Mouse (Mus musculus): Measurements from ENCODE around the gene Ccdc160. TPM values are rescaled to one million over a fixed set of nuclear protein-coding genes. Genes with fewer than 3 reads are reported as not detected.

Gene Ccdc160
- polyA plus RNA-seq (2014; fragmentation: Nextera tagmentation; extraction: Ambion mirVana), result 2.2 and 3.1 TPM in 2 replicates

- Histone ChIP-seq H3K4me3 (ENCODE audit: low read depth, low read length) (peak within 1 kb of the TSS; percentile 36), H3K27ac (replicated peaks; ENCODE audit: low read depth, low read length) (no peak within 1 kb of the TSS), H3K9ac (replicated peaks; ENCODE audit: low read length) (peak within 1 kb of the TSS; percentile 44; the same call in 1 of the 2 replicates), H3K4me2 (ENCODE audit: low read depth, low read length) (peak within 1 kb of the TSS; percentile 44), H3K27me3 (ENCODE audit: control insufficient read depth, insufficient read depth, low read length) (no peaks in the 10 kb centered on the region), H3K4me1 (ENCODE audit: control insufficient read depth, insufficient read depth, low read length) (no peaks in the 10 kb centered on the region), H3K9me3 (replicated peaks; ENCODE audit: control insufficient read depth, low read length) (no peaks in the 10 kb centered on the region), H3K36me3 (replicated peaks; ENCODE audit: control insufficient read depth, insufficient read depth, low read depth, low read length) (no peaks in the 10 kb centered on the region)
- WGBS, result 16% methylated on average over 25 of the region's 26 CpGs
- DNase-seq (ENCODE audit: low spot score) (peak; percentile 84), ATAC-seq (replicated peaks; ENCODE audit: insufficient number of reproducible peaks, low FRiP score, low TSS enrichment, low read depth) (peak; percentile 97)
Measured at GRCm38 (mm10) chrX:52790980-52791593, at the start of gene Ccdc160. Gene Ccdc160 (plus strand): TSS chrX:52791200.

DNA sequence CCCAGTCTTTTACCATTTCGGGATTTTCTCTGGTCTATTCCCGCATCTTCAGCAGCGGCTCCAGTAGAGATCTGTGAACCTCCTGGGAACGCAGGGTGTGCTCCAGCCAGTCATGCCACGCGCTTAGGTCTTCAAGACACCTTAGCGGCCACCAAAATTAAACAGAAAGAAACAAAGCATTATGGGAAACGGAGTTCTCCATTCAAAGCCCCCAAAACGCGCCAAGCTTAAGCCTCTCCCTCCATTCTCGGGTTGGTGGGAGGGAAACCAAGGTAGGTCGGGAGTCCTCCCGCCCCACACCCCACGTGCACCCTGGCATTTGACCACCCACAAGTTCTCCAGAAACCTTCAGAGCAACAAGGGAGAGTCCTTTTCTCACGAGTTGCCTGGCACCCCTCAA lies 47.2 kb upstream of the Ccdc160 start:
- WGBS, result 15% methylated on average over 15 of the region's 15 CpGs
- DNase-seq (ENCODE audit: low spot score) (peak; percentile 48), ATAC-seq (replicated peaks; ENCODE audit: insufficient number of reproducible peaks, low FRiP score, low TSS enrichment, low read depth) (no peak)

GRCm38 (mm10) chrX:52744201-52745051 lies 46.6 kb upstream of the Ccdc160 start:
- no peaks in the 10 kb centered on the region for H3K27me3 ChIP-seq (ENCODE audit: control insufficient read depth, insufficient read depth, low read length)
- no peak overlapping the region for H3K27ac ChIP-seq (replicated peaks; ENCODE audit: low read depth, low read length)
- H3K36me3 ChIP-seq (replicated peaks; ENCODE audit: control insufficient read depth, insufficient read depth, low read depth, low read length), result no peaks in the 10 kb centered on the region
- ATAC-seq (replicated peaks; ENCODE audit: insufficient number of reproducible peaks, low FRiP score, low TSS enrichment, low read depth), result peak; percentile 52
- no peaks in the 10 kb centered on the region for H3K9me3 ChIP-seq (replicated peaks; ENCODE audit: control insufficient read depth, low read length)
- peak overlapping the region; percentile 2; the same call in 1 of the 2 replicates for H3K9ac ChIP-seq (replicated peaks; ENCODE audit: low read length)
- no peak for DNase-seq (ENCODE audit: low spot score)
- 19% methylated on average over 50 of the region's 50 CpGs for WGBS
- no peaks in the 10 kb centered on the region for H3K4me1 ChIP-seq (ENCODE audit: control insufficient read depth, insufficient read depth, low read length)
- peak overlapping the region; percentile 62 for H3K4me2 ChIP-seq (ENCODE audit: low read depth, low read length)
- peak overlapping the region; percentile 41 for H3K4me3 ChIP-seq (ENCODE audit: low read depth, low read length)

More for the DNA sequence above, 47.2 kb upstream of the Ccdc160 start:
- Histone ChIP-seq H3K9me3 (replicated peaks; ENCODE audit: control insufficient read depth, low read length) (no peaks in the 10 kb centered on the region), H3K4me3 (ENCODE audit: low read depth, low read length) (peak overlapping the region; percentile 41), H3K27me3 (ENCODE audit: control insufficient read depth, insufficient read depth, low read length) (no peaks in the 10 kb centered on the region), H3K27ac (replicated peaks; ENCODE audit: low read depth, low read length) (no peak overlapping the region), H3K36me3 (replicated peaks; ENCODE audit: control insufficient read depth, insufficient read depth, low read depth, low read length) (no peaks in the 10 kb centered on the region), H3K9ac (replicated peaks; ENCODE audit: low read length) (peak overlapping the region; percentile 2; the same call in 1 of the 2 replicates), H3K4me2 (ENCODE audit: low read depth, low read length) (peak overlapping the region; percentile 62), H3K4me1 (ENCODE audit: control insufficient read depth, insufficient read depth, low read length) (no peaks in the 10 kb centered on the region)

GRCm38 (mm10) chrX:52745462-52745861 lies 45.5 kb upstream of the Ccdc160 start:
- no peak overlapping the region for H3K27ac ChIP-seq (replicated peaks; ENCODE audit: low read depth, low read length)
- no peak for ATAC-seq (replicated peaks; ENCODE audit: insufficient number of reproducible peaks, low FRiP score, low TSS enrichment, low read depth)
- H3K4me1 ChIP-seq (ENCODE audit: control insufficient read depth, insufficient read depth, low read length), result no peaks in the 10 kb centered on the region

DNA sequence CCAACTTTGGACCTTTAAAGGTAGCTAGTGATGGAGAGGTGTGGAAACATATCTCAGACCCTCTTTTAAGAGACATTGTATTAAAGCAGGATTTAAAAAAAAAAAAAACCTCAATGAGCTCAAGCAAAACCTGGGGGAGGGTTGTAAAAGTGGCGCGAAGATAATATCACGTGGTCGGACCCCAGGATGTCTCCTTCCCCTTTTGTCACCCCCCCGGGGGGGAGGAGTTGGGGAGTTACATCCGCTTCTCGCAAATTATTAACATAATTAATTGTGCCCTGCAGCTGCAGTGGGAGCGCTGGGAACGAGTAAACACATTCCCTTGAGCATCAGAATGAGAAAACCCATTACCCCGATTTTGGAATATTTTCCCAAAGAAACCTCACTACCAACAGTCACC lies 45.1 kb upstream of the Ccdc160 start:
- Histone ChIP-seq H3K27ac (replicated peaks; ENCODE audit: low read depth, low read length) (no peak overlapping the region), H3K4me1 (ENCODE audit: control insufficient read depth, insufficient read depth, low read length) (no peaks in the 10 kb centered on the region), H3K4me2 (ENCODE audit: low read depth, low read length) (no peak overlapping the region), H3K9ac (replicated peaks; ENCODE audit: low read length) (no peak overlapping the region), H3K27me3 (ENCODE audit: control insufficient read depth, insufficient read depth, low read length) (no peaks in the 10 kb centered on the region), H3K36me3 (replicated peaks; ENCODE audit: control insufficient read depth, insufficient read depth, low read depth, low read length) (no peaks in the 10 kb centered on the region), H3K4me3 (ENCODE audit: low read depth, low read length) (no peak overlapping the region), H3K9me3 (replicated peaks; ENCODE audit: control insufficient read depth, low read length) (no peaks in the 10 kb centered on the region)
- 13% methylated on average over 10 of the region's 10 CpGs for WGBS
- no peak for DNase-seq (ENCODE audit: low spot score)
- no peak for ATAC-seq (replicated peaks; ENCODE audit: insufficient number of reproducible peaks, low FRiP score, low TSS enrichment, low read depth)

More at GRCm38 (mm10) chrX:52745462-52745861, 45.5 kb upstream of the Ccdc160 start:
- 15% methylated on average over 8 of the region's 8 CpGs for WGBS
- no peak for DNase-seq (ENCODE audit: low spot score)
- Histone ChIP-seq H3K9ac (replicated peaks; ENCODE audit: low read length) (no peak overlapping the region), H3K27me3 (ENCODE audit: control insufficient read depth, insufficient read depth, low read length) (no peaks in the 10 kb centered on the region), H3K36me3 (replicated peaks; ENCODE audit: control insufficient read depth, insufficient read depth, low read depth, low read length) (no peaks in the 10 kb centered on the region), H3K4me3 (ENCODE audit: low read depth, low read length) (no peak overlapping the region), H3K4me2 (ENCODE audit: low read depth, low read length) (no peak overlapping the region; the same call in 1 of the 2 replicates), H3K9me3 (replicated peaks; ENCODE audit: control insufficient read depth, low read length) (no peaks in the 10 kb centered on the region)

DNA sequence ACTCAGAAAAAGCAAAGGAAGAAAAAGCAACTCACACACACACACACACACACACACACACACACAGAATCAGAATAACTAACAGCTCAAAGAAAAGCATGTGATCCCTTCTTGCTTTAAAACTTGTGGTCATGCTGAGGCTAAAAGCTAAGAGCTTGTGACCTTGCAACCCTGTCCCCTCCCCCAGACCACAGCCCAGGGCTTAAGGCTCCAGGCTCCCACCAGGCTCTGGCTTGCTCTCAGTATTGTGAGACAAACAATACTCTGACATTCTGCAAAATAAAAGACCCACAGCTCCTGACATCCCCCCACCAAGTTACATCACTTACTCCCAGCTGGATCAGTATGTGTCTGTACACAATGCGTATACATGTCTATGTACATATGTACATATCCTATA lies 44.2 kb upstream of the Ccdc160 start:
- Histone ChIP-seq H3K4me3 (ENCODE audit: low read depth, low read length) (no peak overlapping the region), H3K36me3 (replicated peaks; ENCODE audit: control insufficient read depth, insufficient read depth, low read depth, low read length) (no peaks in the 10 kb centered on the region), H3K27me3 (ENCODE audit: control insufficient read depth, insufficient read depth, low read length) (no peaks in the 10 kb centered on the region), H3K9me3 (replicated peaks; ENCODE audit: control insufficient read depth, low read length) (no peaks in the 10 kb centered on the region), H3K4me1 (ENCODE audit: control insufficient read depth, insufficient read depth, low read length) (no peaks in the 10 kb centered on the region), H3K4me2 (ENCODE audit: low read depth, low read length) (no peak overlapping the region), H3K27ac (replicated peaks; ENCODE audit: low read depth, low read length) (no peak overlapping the region), H3K9ac (replicated peaks; ENCODE audit: low read length) (no peak overlapping the region)
- DNase-seq (ENCODE audit: low spot score) (peak; percentile 14), ATAC-seq (replicated peaks; ENCODE audit: insufficient number of reproducible peaks, low FRiP score, low TSS enrichment, low read depth) (0 out of 2 replicates have a peak, but pooled peaks have one; percentile 18)
- WGBS, result 32% methylated on average over 1 of the region's 1 CpGs

DNA sequence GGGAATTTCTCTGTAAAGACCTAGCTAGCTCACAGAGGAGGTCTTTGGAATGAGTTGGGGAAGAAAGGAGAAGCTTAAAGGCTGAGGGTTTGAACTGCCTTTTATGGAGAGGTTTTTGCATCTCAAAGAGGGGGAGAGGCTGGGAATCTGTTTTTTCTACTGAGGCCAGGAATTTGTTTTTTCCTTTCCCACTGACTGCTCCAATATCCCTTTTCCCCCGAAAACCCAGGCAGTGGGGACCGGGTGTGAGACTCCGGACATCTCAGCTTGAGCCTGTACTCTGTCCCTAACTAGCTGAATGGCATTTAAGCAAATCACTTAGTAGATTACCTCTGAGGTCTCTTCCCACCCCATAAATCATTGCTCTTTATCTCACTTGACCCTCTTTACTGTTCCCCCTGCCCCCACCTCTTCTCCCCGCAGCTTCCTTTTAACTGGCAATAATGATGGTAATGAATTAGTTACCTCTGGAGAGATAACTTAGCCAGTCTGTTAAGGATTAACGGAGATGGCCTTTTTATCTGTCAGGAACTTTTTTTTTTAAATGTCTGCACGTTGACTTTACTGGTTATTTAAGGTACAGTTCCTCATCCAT lies 37.4 kb upstream of the Ccdc160 start:
- ATAC-seq (replicated peaks; ENCODE audit: insufficient number of reproducible peaks, low FRiP score, low TSS enrichment, low read depth), result no peak
- 17% methylated on average over 6 of the region's 6 CpGs for WGBS
- no peak overlapping the region for H3K27ac ChIP-seq (replicated peaks; ENCODE audit: low read depth, low read length)

More for the DNA sequence above, 37.4 kb upstream of the Ccdc160 start:
- Histone ChIP-seq H3K27me3 (ENCODE audit: control insufficient read depth, insufficient read depth, low read length) (no peaks in the 10 kb centered on the region), H3K36me3 (replicated peaks; ENCODE audit: control insufficient read depth, insufficient read depth, low read depth, low read length) (no peaks in the 10 kb centered on the region), H3K4me1 (ENCODE audit: control insufficient read depth, insufficient read depth, low read length) (no peaks in the 10 kb centered on the region), H3K9ac (replicated peaks; ENCODE audit: low read length) (no peak overlapping the region), H3K4me3 (ENCODE audit: low read depth, low read length) (no peak overlapping the region), H3K4me2 (ENCODE audit: low read depth, low read length) (no peak overlapping the region), H3K9me3 (replicated peaks; ENCODE audit: control insufficient read depth, low read length) (no peaks in the 10 kb centered on the region)
- DNase-seq (ENCODE audit: low spot score), result no peak
